Mouse (Mus musculus) splenic B cell, adult 2 months (primary cell): ENCODE data around the gene Ugt1a6b.
"Not testable (repeated sequence)": the region's sequence is repeated elsewhere in the genome, so short reads cannot be mapped to it uniquely, and the experiment has no call there.

ENCODE experiments used
- DNase-seq: peaks from one replicate; pipeline ENCODE4 v3.0.0-alpha.2; 2011; ENCODE audit warnings: low read depth, low spot score
- H3K27me3 ChIP-seq: 2 replicates; pipeline ENCODE4 v1.6.1; 2012; ENCODE audit warnings: mild to moderate bottlenecking, low read length, moderate library complexity, mixed read lengths; ENCODE audit not compliant: control insufficient read depth, poor library complexity, insufficient read depth, severe bottlenecking
- H3K36me3 ChIP-seq: 2 replicates; pipeline ENCODE4 v1.6.1; 2012; ENCODE audit warnings: mild to moderate bottlenecking, low read length, moderate library complexity, mixed read lengths; ENCODE audit not compliant: control insufficient read depth, poor library complexity, insufficient read depth, severe bottlenecking

The Ugt1a6b gene

DNA sequence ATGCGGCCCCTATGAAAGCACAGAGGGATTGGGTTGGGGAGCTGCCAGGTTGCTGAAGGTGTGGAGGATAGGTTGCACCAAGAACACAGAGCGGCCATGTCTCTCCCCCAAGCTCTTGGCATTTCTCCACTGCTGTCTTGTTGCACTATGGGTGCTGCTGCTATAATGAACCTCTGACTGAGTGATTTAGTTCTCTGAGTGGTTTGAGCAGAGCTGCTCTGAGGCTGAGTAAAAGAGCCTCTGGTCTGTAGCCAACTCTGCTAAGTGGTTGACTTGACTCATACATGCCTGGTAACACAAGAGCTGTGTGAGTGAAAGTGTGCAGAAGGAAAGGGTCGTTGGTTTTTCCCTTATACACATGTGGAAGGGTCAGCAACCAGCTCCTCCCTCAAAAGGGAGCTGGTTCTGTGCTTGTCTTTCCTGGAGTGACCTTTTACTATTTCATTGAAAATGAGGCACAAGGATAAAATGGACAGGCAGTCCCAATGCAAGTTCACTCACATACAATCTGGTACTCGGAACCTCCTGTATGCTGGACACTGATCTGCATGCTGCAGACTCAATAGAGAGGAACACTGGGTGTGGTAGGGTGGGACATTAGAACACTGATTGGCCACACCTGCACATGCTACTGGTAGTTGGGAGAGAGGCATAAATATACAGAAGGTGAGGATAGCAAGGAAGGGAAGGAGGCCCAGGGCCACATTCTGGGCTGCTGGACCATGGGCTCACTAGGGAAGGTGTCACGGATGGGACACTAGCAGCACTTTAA lies 831 bp downstream of the Ugt1a6b start:
- not testable (repeated sequence) for H3K27me3 ChIP-seq, H3K36me3 ChIP-seq, DNase-seq

- no peak for DNase-seq
- H3K36me3 ChIP-seq, result no peaks in the 10 kb centered on the region
- no peaks in the 10 kb centered on the region for H3K27me3 ChIP-seq
Observed at GRCm38 (mm10) chr1:88104667-88105430, 1.8 kb downstream of the Ugt1a6b start.

- no peak for DNase-seq
- no peaks in the 10 kb centered on the region for H3K27me3 ChIP-seq
- no peaks in the 10 kb centered on the region for H3K36me3 ChIP-seq
Observed at GRCm38 (mm10) chr1:88105656-88106055, 2.6 kb downstream of the Ugt1a6b start.

GRCm38 (mm10) chr1:88109027-88109557 lies 6.0 kb downstream of the Ugt1a6b start:
- not testable (repeated sequence) for DNase-seq, H3K27me3 ChIP-seq, H3K36me3 ChIP-seq

- DNase-seq, H3K36me3 ChIP-seq: not testable (repeated sequence)
Observed at GRCm38 (mm10) chr1:88109604-88110003, 6.6 kb downstream of the Ugt1a6b start.

DNA sequence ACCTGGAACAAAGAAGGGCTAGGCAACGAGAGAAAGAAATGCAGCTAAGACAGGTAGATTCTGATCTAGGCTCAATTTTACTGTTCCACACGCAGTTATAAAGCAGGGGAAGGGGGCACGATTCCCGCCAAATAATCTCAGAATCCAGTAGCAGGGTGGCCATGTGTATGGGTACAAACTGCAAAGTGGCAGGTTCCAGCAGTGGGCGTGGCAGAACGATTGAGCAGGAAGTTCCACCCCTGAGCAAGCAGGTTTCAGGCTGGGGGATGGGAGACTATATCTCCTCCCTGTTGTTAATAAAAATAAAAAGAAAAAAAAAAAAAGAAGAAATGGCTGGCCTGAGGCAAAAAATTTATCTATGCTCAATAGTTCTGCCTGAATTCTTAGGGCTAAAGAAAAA lies 9.7 kb downstream of the Ugt1a6b start:
- not testable (repeated sequence) for DNase-seq, H3K36me3 ChIP-seq, H3K27me3 ChIP-seq

More at GRCm38 (mm10) chr1:88109604-88110003, 6.6 kb downstream of the Ugt1a6b start:
- H3K27me3 ChIP-seq, result not testable (repeated sequence)

DNA sequence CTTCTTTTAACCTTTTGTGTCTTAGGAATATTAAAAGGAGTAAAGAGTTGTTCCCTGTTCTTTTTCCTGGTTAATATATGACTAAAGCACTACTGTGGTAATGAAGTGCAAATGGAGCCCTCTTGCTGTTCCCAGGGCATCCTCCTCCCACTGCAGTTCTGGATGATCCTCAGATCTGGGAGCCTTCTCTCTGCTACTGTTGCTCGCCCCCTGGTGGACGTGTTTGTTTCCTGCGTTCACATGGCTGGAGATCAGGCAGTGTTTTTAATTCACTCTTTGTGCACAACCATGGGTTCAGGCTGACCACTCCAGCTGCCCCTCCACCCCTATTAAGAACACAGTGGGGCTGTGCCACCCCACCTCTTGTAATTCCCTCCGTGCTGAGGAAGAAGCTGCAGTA lies 17.5 kb downstream of the Ugt1a6b start:
- not testable (repeated sequence) for H3K36me3 ChIP-seq, DNase-seq, H3K27me3 ChIP-seq

DNA sequence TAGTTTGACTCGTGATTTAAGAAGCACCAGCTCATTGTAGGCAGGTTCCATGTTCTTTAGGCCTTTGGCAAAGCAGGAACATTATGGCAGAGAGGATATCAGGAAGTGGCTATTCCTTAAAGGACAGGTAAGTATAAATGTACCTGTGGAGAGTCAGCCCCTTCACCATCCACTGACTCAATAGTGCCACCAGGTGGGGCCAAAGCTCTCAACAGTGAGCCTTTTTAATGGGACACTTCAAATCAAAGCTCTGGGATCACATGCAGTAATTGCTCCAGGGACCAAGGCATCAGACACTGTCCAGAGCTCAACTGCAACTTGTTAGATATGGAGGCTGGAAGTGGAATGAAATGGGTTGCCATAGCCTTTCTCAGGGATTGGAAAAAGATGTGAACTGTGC lies 18.5 kb downstream of the Ugt1a6b start:
- H3K27me3 ChIP-seq, H3K36me3 ChIP-seq: not testable (repeated sequence)
- peak; percentile 11 for DNase-seq

DNA sequence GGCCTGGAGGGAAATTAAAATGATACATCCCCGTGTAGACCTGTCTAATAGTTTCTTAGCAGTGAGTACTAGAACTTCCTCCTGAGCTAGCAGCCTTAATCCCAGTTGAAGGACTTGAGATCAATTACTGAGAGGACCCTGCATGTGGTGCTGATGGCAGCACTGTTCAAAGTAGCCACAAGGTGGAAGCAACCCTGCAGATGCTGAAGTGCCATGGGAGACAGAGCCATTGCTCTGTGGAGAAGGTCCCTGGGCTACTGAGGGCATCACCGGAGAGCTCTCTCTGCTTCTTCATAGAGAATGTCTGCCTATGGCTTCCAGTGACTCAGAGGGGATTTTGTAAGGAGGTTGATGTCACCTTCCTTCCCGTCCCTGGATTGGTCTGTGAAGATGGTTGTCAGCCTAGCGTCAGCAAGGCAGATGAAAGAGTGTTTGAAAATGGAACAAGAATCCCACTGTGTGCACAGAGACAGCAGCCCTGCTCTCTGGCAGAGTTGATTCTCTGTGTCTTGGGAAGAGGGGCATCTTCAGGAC lies 22.8 kb downstream of the Ugt1a6b start:
- not testable (repeated sequence) for H3K36me3 ChIP-seq, H3K27me3 ChIP-seq, DNase-seq

GRCm38 (mm10) chr1:88129091-88129490 lies 26.0 kb downstream of the Ugt1a6b start:
- DNase-seq, H3K36me3 ChIP-seq, H3K27me3 ChIP-seq: not testable (repeated sequence)

DNA sequence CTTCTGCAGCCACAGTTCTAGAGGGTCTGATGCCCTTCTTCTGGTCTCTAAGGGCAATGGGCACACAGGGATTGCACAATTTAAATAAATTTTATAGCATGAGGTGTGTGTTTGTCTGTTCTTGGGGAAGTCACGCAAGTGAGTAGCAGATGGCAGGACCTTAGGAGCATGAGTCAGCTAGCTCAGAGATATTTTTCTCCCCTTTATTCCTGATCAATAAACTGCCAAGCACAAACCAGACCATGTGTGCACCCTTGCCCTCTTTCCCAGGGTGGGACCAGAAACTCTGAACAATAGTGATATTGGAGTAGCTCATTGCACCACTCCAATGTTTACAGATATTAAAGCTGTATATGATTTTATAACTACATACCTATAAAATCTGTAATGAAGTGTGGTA lies 27.2 kb downstream of the Ugt1a6b start:
- not testable (repeated sequence) for H3K27me3 ChIP-seq, DNase-seq, H3K36me3 ChIP-seq

DNA sequence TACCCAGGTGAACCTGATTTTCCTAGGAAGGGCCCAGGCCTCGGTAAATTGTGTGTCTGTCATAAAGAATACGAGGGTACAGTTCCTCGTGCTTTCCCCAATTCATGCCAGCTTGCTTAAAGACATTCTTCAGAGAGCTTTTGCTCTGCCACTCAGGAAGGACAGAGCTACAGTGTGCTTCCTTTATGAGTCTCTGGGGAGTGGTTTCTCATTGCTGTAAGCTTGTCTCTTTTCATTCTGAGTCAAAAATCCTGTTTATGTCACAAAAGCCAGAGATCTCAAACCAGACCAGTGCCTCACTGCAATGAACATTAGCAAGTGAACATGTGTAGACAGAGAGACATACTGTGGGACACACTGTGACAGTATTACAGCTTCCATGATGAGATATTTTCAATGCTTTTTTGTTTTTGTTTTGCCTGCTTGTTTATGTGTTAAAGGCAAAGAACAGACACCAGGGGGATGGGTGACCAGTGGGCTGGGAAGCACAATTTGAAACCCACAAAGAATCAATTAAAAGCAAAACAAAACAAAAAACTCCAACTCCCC lies 30.9 kb downstream of the Ugt1a6b start:
- H3K27me3 ChIP-seq, result no peaks in the 10 kb centered on the region
- no peaks in the 10 kb centered on the region for H3K36me3 ChIP-seq
- DNase-seq, result no peak

- not testable (repeated sequence) for H3K36me3 ChIP-seq, H3K27me3 ChIP-seq, DNase-seq
Observed at GRCm38 (mm10) chr1:88134457-88135011, 31.5 kb downstream of the Ugt1a6b start, which contains the start of gene Ugt1a6a. Gene Ugt1a6a, plus strand, starts transcription at chr1:88134809.

DNA sequence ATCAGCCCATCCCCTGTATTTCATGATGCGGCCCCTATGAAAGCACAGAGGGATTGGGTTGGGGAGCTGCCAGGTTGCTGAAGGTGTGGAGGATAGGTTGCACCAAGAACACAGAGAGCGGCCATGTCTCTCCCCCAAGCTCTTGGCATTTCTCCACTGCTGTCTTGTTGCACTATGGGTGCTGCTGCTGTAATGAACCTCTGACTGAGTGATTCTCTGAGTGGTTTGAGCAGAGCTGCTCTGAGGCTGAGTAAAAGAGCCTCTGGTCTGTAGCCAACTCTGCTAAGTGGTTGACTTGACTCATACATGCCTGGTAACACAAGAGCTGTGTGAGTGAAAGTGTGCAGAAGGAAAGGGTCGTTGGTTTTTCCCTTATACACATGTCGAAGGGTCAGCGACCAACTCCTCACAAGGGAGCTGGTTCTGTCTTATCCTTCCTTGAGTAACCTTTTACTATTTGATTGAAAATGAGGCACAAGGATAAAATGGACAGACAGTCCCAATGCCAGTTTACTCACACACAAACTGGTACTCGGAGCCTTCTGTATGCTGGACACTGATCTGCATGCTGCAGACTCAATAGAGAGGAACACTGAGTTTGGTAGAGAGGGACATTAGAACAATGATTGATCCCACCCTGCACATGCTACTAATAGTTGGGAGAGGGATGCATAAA lies 32.3 kb downstream of the Ugt1a6b start:
- DNase-seq, H3K27me3 ChIP-seq, H3K36me3 ChIP-seq: not testable (repeated sequence)
